Mouse (Mus musculus) kidney, embryonic 15.5 days (tissue): ENCODE measurements around the gene Aggf1. TPM values are rescaled to one million over a fixed set of nuclear protein-coding genes. Genes with fewer than 3 reads are reported as not detected.

ENCODE experiments used
- ATAC-seq: fragments of 200-750 bp; cut with Nextera tagmentation; replicated peaks from 2 replicates; pipeline ENCODE4 v1.8.0; 2017; ENCODE audit warnings: moderate TSS enrichment; ENCODE audit not compliant: low FRiP score
- H3K27ac ChIP-seq: fragments of 300-500 bp; sonication (generic); 2 replicates; pipeline ENCODE4 v1.5.1; 2015; ENCODE audit warnings: mild to moderate bottlenecking, inconsistent platforms
- H3K27me3 ChIP-seq: fragments of 300-500 bp; sonication (generic); 2 replicates; pipeline ENCODE4 v1.6.1; 2015; ENCODE audit warnings: inconsistent platforms
- H3K36me3 ChIP-seq: fragments of 300-500 bp; sonication (generic); 2 replicates; pipeline ENCODE4 v1.6.1; 2015; ENCODE audit warnings: inconsistent platforms
- H3K4me1 ChIP-seq: fragments of 300-500 bp; sonication (generic); 2 replicates; pipeline ENCODE4 v1.6.1; 2015; ENCODE audit warnings: inconsistent platforms
- H3K4me2 ChIP-seq: fragments of 300-500 bp; sonication (generic); 2 replicates; pipeline ENCODE4 v1.6.1; 2015; ENCODE audit warnings: moderate library complexity, mild to moderate bottlenecking, inconsistent platforms
- H3K4me3 ChIP-seq: fragments of 300-500 bp; sonication (generic); replicated peaks from 2 replicates; pipeline ENCODE4 v1.5.1; 2015; ENCODE audit warnings: mild to moderate bottlenecking, inconsistent platforms
- H3K9ac ChIP-seq: fragments of 300-500 bp; sonication (generic); 2 replicates; pipeline ENCODE4 v1.6.1; 2015; ENCODE audit warnings: mild to moderate bottlenecking, inconsistent platforms
- H3K9me3 ChIP-seq: fragments of 300-500 bp; sonication (generic); replicated peaks from 2 replicates; pipeline ENCODE4 v1.6.1; 2016; ENCODE audit warnings: inconsistent platforms
- WGBS: fragments of 180-500 bp; shearing (Covaris S2); methylation state at CpG from one replicate; pipeline ENCODE4 v1.1.7; 2015; ENCODE audit warnings: mixed read lengths; 5-methylcytosine and 5-hydroxymethylcytosine counted together
- polyA plus RNA-seq: library from polyadenylated mRNA; unstranded; fragments of >200 nt; fragmentation: Nextera tagmentation; extraction: Ambion mirVana; gene quantifications from 2 replicates; pipeline ENCODE4 v1.2.1, GENCODE M21; 2015

Gene Aggf1
- polyA plus RNA-seq, 1 experiment from 2014 or later: 37.4 TPM

DNA sequence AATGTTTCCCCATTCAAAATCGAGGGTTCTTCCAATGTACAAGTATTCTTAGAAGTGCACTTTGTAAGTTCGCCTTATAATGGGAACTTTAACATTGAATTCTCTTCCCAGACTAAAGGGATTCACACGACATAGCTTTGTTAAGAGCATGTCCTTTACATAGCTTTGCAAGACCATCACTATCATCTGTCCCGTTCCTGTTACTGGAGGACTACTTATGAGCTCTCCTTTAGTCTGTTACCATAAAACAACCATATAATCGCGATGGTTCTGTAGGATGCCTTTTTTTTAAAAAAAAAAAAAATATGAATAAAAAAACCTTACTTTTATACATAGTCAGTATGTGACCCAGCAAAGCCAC lies 382 bp upstream of the Aggf1 start:
- Histone ChIP-seq H3K9me3 (no peaks in the 10 kb centered on the region), H3K4me3 (peak overlapping the region; percentile 77), H3K27ac (peak overlapping the region; percentile 83), H3K4me2 (peak overlapping the region; percentile 65), H3K4me1 (peaks cover 11% of the 10 kb centered on the region), H3K27me3 (no peaks in the 10 kb centered on the region), H3K36me3 (peaks cover 6% of the 10 kb centered on the region), H3K9ac (peak overlapping the region; percentile 75)
- 24% methylated on average over 6 of the region's 6 CpGs for WGBS
- peak; percentile 47 for ATAC-seq

GRCm38 (mm10) chr13:95366356-95366755 lies 8.8 kb downstream of the Aggf1 start:
- no peak overlapping the region for H3K4me3 ChIP-seq
- no peak overlapping the region for H3K9ac ChIP-seq
- WGBS: 92% methylated on average over 8 of the region's 8 CpGs
- H3K27ac ChIP-seq: no peak overlapping the region
- H3K9me3 ChIP-seq: no peaks in the 10 kb centered on the region
- peaks cover 89% of the 10 kb centered on the region for H3K36me3 ChIP-seq
- H3K27me3 ChIP-seq: no peaks in the 10 kb centered on the region
- ATAC-seq: no peak
- H3K4me1 ChIP-seq: no peaks in the 10 kb centered on the region
- no peak overlapping the region for H3K4me2 ChIP-seq

GRCm38 (mm10) chr13:95363440-95363839 lies 11.7 kb downstream of the Aggf1 start:
- H3K27ac ChIP-seq: no peak overlapping the region
- no peaks in the 10 kb centered on the region for H3K4me1 ChIP-seq
- no peak overlapping the region for H3K4me2 ChIP-seq
- 85% methylated on average over 4 of the region's 4 CpGs for WGBS
- H3K4me3 ChIP-seq: no peak overlapping the region
- ATAC-seq: no peak
- H3K27me3 ChIP-seq: no peaks in the 10 kb centered on the region
- H3K9ac ChIP-seq: no peak overlapping the region
- peaks cover 88% of the 10 kb centered on the region for H3K36me3 ChIP-seq
- no peaks in the 10 kb centered on the region for H3K9me3 ChIP-seq

- no peak for ATAC-seq
- Histone ChIP-seq H3K4me3 (no peak overlapping the region), H3K9ac (no peak overlapping the region), H3K27me3 (no peaks in the 10 kb centered on the region), H3K27ac (no peak overlapping the region), H3K9me3 (no peaks in the 10 kb centered on the region), H3K36me3 (peaks cover 95% of the 10 kb centered on the region), H3K4me2 (no peak overlapping the region), H3K4me1 (no peaks in the 10 kb centered on the region)
- 75% methylated on average over 2 of the region's 2 CpGs for WGBS
These were observed 16.9 kb downstream of the Aggf1 start for GRCm38 (mm10) chr13:95358223-95358622.

DNA sequence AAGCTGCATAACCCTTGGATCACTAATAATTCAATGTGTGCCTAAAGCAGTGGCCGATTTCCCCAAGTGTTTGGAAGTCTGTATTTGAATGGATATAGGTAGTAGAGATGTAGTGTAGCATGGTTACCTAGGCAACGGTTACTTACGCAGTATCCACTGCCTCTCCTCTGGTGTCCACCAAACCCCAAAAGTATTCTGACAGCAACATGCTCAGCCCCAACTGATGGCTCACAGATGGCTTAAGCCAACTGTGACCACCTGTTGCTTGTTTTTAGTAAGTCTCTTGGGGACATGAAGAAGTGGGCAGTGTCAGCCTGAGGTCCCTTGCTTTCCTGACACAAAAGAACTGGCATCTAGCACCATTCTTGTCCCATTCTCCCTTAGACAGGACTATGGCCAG lies 26.7 kb downstream of the Aggf1 start:
- peaks cover 47% of the 10 kb centered on the region for H3K36me3 ChIP-seq
- H3K9me3 ChIP-seq: no peaks in the 10 kb centered on the region
- H3K4me2 ChIP-seq: no peak overlapping the region
- no peak overlapping the region for H3K27ac ChIP-seq
- H3K9ac ChIP-seq: no peak overlapping the region
- ATAC-seq: no peak
- no peaks in the 10 kb centered on the region for H3K27me3 ChIP-seq
- 89% methylated on average over 3 of the region's 3 CpGs for WGBS
- no peaks in the 10 kb centered on the region for H3K4me1 ChIP-seq
- H3K4me3 ChIP-seq: no peak overlapping the region

DNA sequence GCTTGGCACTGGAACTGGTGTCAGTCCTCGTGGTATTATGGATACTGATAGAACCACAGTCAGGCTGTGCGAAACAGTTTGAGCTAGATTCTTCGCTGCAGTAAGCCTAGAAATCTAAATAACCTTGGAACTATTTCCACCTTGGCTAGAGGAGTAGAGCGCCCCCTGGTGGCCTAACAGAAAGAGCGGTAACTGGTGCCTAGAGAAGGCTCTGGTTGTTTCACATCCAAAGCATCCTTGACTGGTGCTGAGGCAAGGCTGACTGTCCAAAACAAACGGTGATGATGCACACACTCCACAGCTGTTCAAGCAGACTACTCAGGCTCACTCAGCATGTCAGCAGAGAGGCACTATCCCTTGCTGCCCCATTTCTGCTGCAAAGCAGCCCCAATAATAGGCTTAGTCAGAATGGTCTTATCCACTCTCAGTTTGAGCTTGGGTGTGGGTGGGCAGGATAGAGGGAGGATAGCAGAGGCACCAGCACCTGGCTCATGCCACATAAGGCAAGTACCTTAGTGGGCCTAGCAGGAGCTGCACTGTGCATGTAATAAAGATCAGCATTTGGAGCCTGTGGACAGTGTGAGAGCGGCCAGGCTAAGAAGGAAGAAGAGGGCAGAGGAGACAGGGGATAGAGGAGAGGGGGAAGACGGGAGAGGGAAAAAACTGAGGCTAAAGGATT lies 28.0 kb downstream of the Aggf1 start:
- 28% methylated on average over 8 of the region's 8 CpGs for WGBS
- no peak overlapping the region for H3K4me3 ChIP-seq
- H3K4me1 ChIP-seq: no peaks in the 10 kb centered on the region
- no peak overlapping the region for H3K27ac ChIP-seq
- no peak overlapping the region for H3K4me2 ChIP-seq
- peaks cover 41% of the 10 kb centered on the region for H3K36me3 ChIP-seq
- ATAC-seq: peak; percentile 57; the same call in 1 of the 2 replicates
- no peaks in the 10 kb centered on the region for H3K9me3 ChIP-seq
- H3K9ac ChIP-seq: no peak overlapping the region
- H3K27me3 ChIP-seq: no peaks in the 10 kb centered on the region

- Histone ChIP-seq H3K4me1 (no peaks in the 10 kb centered on the region), H3K27me3 (no peaks in the 10 kb centered on the region), H3K36me3 (peaks cover 38% of the 10 kb centered on the region), H3K27ac (no peak overlapping the region), H3K4me3 (no peak overlapping the region), H3K9me3 (no peaks in the 10 kb centered on the region), H3K4me2 (no peak overlapping the region), H3K9ac (no peak overlapping the region)
- ATAC-seq: no peak
- WGBS: 77% methylated on average over 6 of the region's 6 CpGs
These were observed 29.3 kb downstream of the Aggf1 start for GRCm38 (mm10) chr13:95345869-95346268.

DNA sequence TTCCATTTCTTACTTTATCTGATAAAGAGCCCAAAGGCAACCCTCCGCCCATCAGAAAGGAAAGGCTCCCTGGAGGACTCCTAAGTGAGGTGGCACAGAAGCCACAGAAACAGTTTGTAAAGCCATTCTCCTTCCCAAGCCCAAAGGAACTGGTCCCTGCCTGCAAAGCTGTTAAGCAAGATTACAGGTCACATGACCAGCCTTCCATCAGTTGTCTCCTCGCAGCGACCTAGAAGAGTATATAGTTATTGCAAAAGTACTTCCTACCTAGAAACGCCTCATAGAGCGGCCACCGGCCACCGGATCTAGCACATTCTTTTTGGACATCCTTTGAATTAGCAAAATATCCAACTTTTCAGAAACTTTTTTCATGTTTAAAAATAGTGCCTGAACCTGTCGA lies 31.7 kb downstream of the Aggf1 start:
- Histone ChIP-seq H3K27me3 (no peaks in the 10 kb centered on the region), H3K4me2 (no peak overlapping the region), H3K9ac (no peak overlapping the region), H3K27ac (no peak overlapping the region), H3K4me1 (no peaks in the 10 kb centered on the region), H3K9me3 (no peaks in the 10 kb centered on the region), H3K4me3 (no peak overlapping the region), H3K36me3 (peaks cover 41% of the 10 kb centered on the region)
- ATAC-seq: no peak
- WGBS: 81% methylated on average over 8 of the region's 8 CpGs

DNA sequence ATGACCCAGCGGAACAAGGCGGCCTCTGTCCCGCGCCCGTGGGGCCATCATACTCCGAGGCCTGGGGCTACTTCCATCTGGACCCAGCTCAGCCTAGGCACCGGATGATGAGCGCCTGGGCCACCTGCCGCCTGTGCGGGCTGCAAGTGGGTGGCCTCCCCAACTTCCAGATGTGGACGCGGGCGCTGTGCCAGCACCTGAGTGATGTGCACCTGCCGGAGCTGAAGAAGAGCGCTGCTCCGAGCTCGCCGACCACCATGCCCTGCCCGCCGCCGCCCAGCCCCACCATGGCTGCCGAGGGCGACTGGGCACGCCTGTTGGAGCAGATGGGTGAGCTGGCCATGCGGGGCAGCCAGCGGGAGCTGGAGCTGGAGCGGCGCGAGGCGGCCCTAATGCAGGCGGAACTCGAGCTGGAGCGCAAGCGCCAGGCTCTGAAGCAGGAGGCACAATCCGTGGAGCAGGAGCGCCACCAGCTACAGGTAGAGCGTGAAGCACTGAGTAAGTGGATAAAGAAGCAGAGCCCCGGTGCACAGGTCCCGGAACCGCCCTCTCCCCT lies 39.0 kb downstream of the Aggf1 start:
- no peaks in the 10 kb centered on the region; the same call in 1 of the 2 replicates for H3K9me3 ChIP-seq
- H3K27me3 ChIP-seq: no peaks in the 10 kb centered on the region
- no peak overlapping the region for H3K4me2 ChIP-seq
- peaks cover 67% of the 10 kb centered on the region for H3K36me3 ChIP-seq
- ATAC-seq: peak; percentile 61
- no peak overlapping the region for H3K9ac ChIP-seq
- no peak overlapping the region for H3K27ac ChIP-seq
- 74% methylated on average over 40 of the region's 40 CpGs for WGBS
- peaks cover 7% of the 10 kb centered on the region; the same call in 1 of the 2 replicates for H3K4me1 ChIP-seq
- no peak overlapping the region for H3K4me3 ChIP-seq

DNA sequence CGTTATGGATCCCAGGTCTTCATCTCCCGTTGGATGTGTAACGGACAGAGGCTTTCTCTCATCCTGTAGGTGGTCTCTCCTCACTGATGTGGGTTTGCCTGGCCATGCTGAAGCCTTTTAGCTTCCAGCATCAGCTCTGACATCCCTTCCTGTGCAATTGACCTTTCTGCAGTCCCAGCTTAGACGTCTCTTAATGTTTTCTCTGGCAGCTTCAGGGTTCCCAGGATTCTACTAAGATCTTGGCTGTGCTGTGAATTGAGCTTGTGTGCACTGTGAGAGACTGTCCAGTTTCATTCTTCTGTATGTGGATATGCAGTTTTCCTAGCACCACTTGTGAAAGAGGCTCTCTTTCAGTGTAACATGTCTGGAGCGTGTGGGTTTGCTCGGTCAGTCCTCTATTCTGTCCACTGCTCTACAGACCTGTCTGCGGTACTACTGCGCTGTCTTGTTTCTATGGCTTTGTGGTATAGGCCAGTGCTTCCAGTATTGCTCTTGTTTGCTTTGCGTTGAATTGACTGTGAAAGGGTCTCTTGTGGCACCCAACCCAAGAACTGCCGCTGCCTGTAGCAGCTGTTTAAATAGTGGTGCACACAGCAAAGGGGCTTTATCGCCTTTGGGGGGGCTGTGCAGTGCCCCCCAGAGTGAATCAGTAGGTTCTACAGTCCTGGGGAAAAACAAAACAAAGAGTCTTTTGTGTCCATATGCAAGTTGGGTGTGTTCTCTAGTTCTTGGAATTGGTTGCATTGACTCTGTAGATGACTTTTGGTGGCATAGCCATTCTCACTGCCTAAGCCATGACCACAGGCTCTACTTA lies 42.9 kb downstream of the Aggf1 start:
- H3K9ac ChIP-seq: no peak overlapping the region
- no peaks in the 10 kb centered on the region; the same call in 1 of the 2 replicates for H3K9me3 ChIP-seq
- H3K4me1 ChIP-seq: peaks cover 38% of the 10 kb centered on the region
- no peak overlapping the region for H3K27ac ChIP-seq
- peaks cover 39% of the 10 kb centered on the region for H3K36me3 ChIP-seq
- H3K4me3 ChIP-seq: no peak overlapping the region
- no peak for ATAC-seq
- WGBS: 83% methylated on average over 11 of the region's 11 CpGs
- H3K4me2 ChIP-seq: no peak overlapping the region
- H3K27me3 ChIP-seq: no peaks in the 10 kb centered on the region

DNA sequence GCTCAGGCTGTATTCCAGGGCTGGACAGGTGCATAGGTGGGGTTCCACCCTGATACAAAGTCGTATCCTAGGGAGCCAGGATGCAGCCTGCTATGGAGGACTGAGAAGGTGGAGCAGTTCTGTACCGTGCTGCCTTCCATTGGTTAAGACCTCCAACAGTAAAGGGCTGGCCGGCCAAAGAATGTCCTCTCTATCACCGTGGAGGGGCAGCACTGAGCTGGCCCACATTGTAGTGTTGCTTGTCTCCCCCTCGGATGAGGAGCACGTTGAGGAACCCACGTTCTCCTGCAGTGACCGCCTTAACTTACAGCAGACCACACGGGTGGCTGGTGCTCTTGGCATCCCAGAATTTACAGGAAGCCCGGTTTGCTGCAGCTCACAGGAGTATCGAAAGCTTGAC lies 44.6 kb downstream of the Aggf1 start:
- no peak for ATAC-seq
- WGBS: 63% methylated on average over 11 of the region's 11 CpGs
- Histone ChIP-seq H3K9ac (no peak overlapping the region), H3K36me3 (peaks cover 24% of the 10 kb centered on the region; the same call in 1 of the 2 replicates), H3K27ac (no peak overlapping the region), H3K27me3 (no peaks in the 10 kb centered on the region), H3K4me2 (no peak overlapping the region), H3K9me3 (no peaks in the 10 kb centered on the region; the same call in 1 of the 2 replicates), H3K4me3 (no peak overlapping the region), H3K4me1 (peaks cover 49% of the 10 kb centered on the region)

DNA sequence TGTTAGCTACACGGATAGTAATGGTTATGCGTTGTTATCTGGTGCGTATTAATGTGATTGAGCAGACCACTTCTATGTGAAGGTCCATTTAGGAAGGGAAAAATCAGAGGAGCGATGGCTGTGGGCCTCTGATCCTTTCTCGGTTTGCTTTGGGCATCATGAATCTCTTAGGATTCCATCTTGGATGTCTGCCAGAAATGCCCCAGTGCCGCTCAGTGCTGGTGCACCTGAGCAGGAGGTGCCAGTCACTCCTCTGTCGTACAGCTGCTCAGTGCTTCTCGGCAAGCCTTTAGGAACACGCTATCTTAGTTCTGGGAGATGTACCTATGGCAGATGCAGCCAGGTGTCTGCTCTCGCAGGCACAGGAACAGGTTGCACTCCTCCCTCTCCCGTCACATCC lies 46.4 kb downstream of the Aggf1 start:
- WGBS: 79% methylated on average over 11 of the region's 11 CpGs
- Histone ChIP-seq H3K36me3 (peaks cover 13% of the 10 kb centered on the region; the same call in 1 of the 2 replicates), H3K4me2 (peak overlapping the region; percentile 12; the same call in 1 of the 2 replicates), H3K27ac (no peak overlapping the region), H3K4me3 (no peak overlapping the region), H3K4me1 (peaks cover 49% of the 10 kb centered on the region), H3K9ac (no peak overlapping the region), H3K9me3 (no peaks in the 10 kb centered on the region; the same call in 1 of the 2 replicates), H3K27me3 (no peaks in the 10 kb centered on the region)
- no peak for ATAC-seq
